Mouse (Mus musculus): ENCODE measurements around the gene Arhgap31. TPM values are rescaled to one million over a fixed set of nuclear protein-coding genes. Genes with fewer than 3 reads are reported as not detected.

The Arhgap31 gene
- 21.5 and 23.9 TPM in 2 replicates for polyA plus RNA-seq (2015; fragmentation: Nextera tagmentation; extraction: Ambion mirVana)

DNA sequence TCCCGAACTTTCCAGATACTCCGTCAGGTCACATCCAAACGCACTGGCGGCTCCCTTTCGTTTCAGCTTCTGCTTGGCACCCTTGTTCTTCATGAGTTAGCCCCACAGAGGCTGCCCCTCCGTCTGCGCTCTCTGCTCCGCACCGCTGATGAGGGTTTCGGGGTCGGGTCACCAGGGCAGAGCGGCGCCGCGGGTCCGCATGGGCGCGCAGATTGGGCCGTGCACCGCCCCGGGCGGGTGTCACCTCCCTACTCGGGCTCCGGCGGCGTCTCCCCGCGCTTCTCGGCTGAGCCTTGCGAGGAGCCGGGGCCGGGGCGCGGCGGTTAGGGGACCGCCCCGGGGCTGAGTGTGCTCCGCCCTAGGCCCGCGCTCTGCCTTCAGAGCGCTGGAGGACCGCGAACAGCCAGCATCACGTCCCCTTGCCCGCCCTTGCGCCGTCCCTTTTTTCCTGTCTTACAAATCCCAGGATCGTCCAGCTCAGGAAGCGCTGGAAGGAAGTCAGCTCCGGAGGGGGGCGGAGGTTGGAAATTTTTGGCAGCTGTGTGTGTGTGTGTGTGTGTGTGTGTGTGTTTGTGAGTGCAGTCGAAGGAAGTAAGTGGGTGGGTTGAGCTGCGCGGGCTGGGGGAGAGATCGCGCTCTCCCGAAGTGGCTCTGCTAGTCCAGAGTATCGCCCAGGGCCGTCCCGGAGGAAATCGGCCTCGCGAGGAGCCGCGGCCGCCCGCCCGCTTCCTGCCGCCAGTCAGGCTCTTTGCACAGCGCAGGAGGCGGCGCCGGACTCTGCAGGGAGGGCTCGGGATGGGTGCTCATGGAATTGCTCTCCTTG lies at the start of gene Arhgap31:
TSS of gene Arhgap31 (minus strand) at position 694 of the 823 bp plus-strand sequence.
- peak within 1 kb of the TSS; percentile 71 for H3K4me2 ChIP-seq (ENCODE audit: low read depth, low read length)
- peaks cover 16% of the 10 kb centered on the region for H3K4me1 ChIP-seq (replicated peaks; ENCODE audit: control insufficient read depth, insufficient read depth, low read length)
- ATAC-seq (ENCODE audit: low read depth): peak; percentile 94
- no peaks in the 10 kb centered on the region for H3K36me3 ChIP-seq (ENCODE audit: control insufficient read depth, insufficient read depth, low read length)
- H3K4me3 ChIP-seq (ENCODE audit: low read length): peak within 1 kb of the TSS; percentile 87
- H3K27ac ChIP-seq (ENCODE audit: low read length): peak within 1 kb of the TSS; percentile 99
- no peaks in the 10 kb centered on the region for H3K27me3 ChIP-seq (ENCODE audit: control insufficient read depth, insufficient read depth, low read depth, low read length)
- H3K9ac ChIP-seq (ENCODE audit: low read length): peak within 1 kb of the TSS; percentile 93
- H3K9me3 ChIP-seq (ENCODE audit: control insufficient read depth, low read length): no peaks in the 10 kb centered on the region
- under 1% methylated on average over 67 of the region's 74 CpGs for WGBS

DNA sequence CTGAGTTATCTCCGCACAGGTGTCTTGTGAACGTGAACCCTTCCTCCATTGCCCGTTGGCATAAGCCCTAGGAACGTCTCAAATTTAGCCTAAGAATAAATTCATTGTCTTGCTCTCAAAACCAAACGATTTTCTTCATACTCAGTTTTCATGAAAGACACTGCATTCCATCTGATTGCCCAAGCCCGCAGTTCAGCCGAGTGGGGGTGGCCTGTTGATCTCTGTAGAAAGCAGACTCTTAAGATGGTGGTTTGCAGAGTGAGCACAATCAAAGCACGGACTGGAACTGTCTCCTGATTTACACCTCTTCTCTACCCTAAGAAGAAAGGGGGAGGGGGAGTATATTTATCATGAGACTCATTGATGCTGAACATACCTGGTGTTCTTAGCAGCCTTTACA lies 49.3 kb upstream of the Arhgap31 start:
- Histone ChIP-seq H3K9me3 (ENCODE audit: control insufficient read depth, low read length) (no peaks in the 10 kb centered on the region), H3K27me3 (ENCODE audit: control insufficient read depth, insufficient read depth, low read depth, low read length) (no peaks in the 10 kb centered on the region), H3K4me2 (ENCODE audit: low read depth, low read length) (no peak overlapping the region), H3K36me3 (ENCODE audit: control insufficient read depth, insufficient read depth, low read length) (no peaks in the 10 kb centered on the region), H3K4me3 (ENCODE audit: low read length) (no peak overlapping the region), H3K9ac (ENCODE audit: low read length) (no peak overlapping the region), H3K27ac (ENCODE audit: low read length) (peak overlapping the region; percentile 58), H3K4me1 (replicated peaks; ENCODE audit: control insufficient read depth, insufficient read depth, low read length) (peaks cover 15% of the 10 kb centered on the region; the same call in 1 of the 2 replicates)
- WGBS: 65% methylated on average over 8 of the region's 8 CpGs
- peak; percentile 55 for ATAC-seq (ENCODE audit: low read depth)

- no peak overlapping the region for H3K4me2 ChIP-seq (ENCODE audit: low read depth, low read length)
- ATAC-seq (ENCODE audit: low read depth): peak; percentile 56
- WGBS: 75% methylated on average over 5 of the region's 5 CpGs
- H3K9me3 ChIP-seq (ENCODE audit: control insufficient read depth, low read length): no peaks in the 10 kb centered on the region
- no peak overlapping the region for H3K9ac ChIP-seq (ENCODE audit: low read length)
- H3K27me3 ChIP-seq (ENCODE audit: control insufficient read depth, insufficient read depth, low read depth, low read length): no peaks in the 10 kb centered on the region
- peak overlapping the region; percentile 58 for H3K27ac ChIP-seq (ENCODE audit: low read length)
- no peak overlapping the region for H3K4me3 ChIP-seq (ENCODE audit: low read length)
- no peaks in the 10 kb centered on the region for H3K36me3 ChIP-seq (ENCODE audit: control insufficient read depth, insufficient read depth, low read length)
- H3K4me1 ChIP-seq (replicated peaks; ENCODE audit: control insufficient read depth, insufficient read depth, low read length): peaks cover 15% of the 10 kb centered on the region
Observed at GRCm38 (mm10) chr16:38761972-38762371, 48.9 kb upstream of the Arhgap31 start.

- 75% methylated on average over 6 of the region's 6 CpGs for WGBS
- no peaks in the 10 kb centered on the region for H3K27me3 ChIP-seq (ENCODE audit: control insufficient read depth, insufficient read depth, low read depth, low read length)
- peaks cover 17% of the 10 kb centered on the region for H3K4me1 ChIP-seq (replicated peaks; ENCODE audit: control insufficient read depth, insufficient read depth, low read length)
- no peak overlapping the region for H3K27ac ChIP-seq (ENCODE audit: low read length)
- no peaks in the 10 kb centered on the region for H3K9me3 ChIP-seq (ENCODE audit: control insufficient read depth, low read length)
- no peaks in the 10 kb centered on the region for H3K36me3 ChIP-seq (ENCODE audit: control insufficient read depth, insufficient read depth, low read length)
- H3K9ac ChIP-seq (ENCODE audit: low read length): no peak overlapping the region
- no peak overlapping the region for H3K4me2 ChIP-seq (ENCODE audit: low read depth, low read length)
- no peak overlapping the region for H3K4me3 ChIP-seq (ENCODE audit: low read length)
- no peak for ATAC-seq (ENCODE audit: low read depth)
Observed at GRCm38 (mm10) chr16:38760834-38761375, 47.8 kb upstream of the Arhgap31 start.

DNA sequence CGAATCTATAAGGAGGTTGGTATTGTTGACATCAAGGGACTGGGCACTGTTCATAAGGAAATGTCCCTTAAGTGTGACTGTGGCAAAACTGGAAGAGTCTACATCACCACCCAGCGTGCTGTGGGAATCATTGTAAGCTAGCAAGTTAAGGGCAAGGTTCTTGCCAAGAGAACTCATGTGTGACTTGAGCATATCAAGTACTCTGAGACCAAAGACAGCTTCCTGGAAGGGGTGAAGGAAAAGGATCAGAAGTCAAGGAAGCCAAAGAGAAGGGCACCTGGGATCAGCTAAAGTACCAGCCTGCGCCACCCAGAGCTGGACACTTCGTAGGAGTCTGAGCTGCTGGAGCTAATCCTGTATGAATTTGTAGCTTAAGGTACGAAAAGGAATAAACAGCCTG lies 47.2 kb upstream of the Arhgap31 start:
- Histone ChIP-seq H3K4me1 (replicated peaks; ENCODE audit: control insufficient read depth, insufficient read depth, low read length) (peaks cover 22% of the 10 kb centered on the region), H3K4me2 (ENCODE audit: low read depth, low read length) (no peak overlapping the region), H3K36me3 (ENCODE audit: control insufficient read depth, insufficient read depth, low read length) (no peaks in the 10 kb centered on the region), H3K9me3 (ENCODE audit: control insufficient read depth, low read length) (no peaks in the 10 kb centered on the region), H3K27me3 (ENCODE audit: control insufficient read depth, insufficient read depth, low read depth, low read length) (no peaks in the 10 kb centered on the region), H3K4me3 (ENCODE audit: low read length) (no peak overlapping the region), H3K27ac (ENCODE audit: low read length) (no peak overlapping the region), H3K9ac (ENCODE audit: low read length) (no peak overlapping the region)
- WGBS: 93% methylated on average over 5 of the region's 5 CpGs
- no peak for ATAC-seq (ENCODE audit: low read depth)

- ATAC-seq (ENCODE audit: low read depth): no peak
- H3K27ac ChIP-seq (ENCODE audit: low read length): peak overlapping the region; percentile 45; the same call in 1 of the 2 replicates
- no peak overlapping the region for H3K4me2 ChIP-seq (ENCODE audit: low read depth, low read length)
- H3K4me3 ChIP-seq (ENCODE audit: low read length): no peak overlapping the region
- no peaks in the 10 kb centered on the region for H3K9me3 ChIP-seq (ENCODE audit: control insufficient read depth, low read length)
- peaks cover 4% of the 10 kb centered on the region for H3K36me3 ChIP-seq (ENCODE audit: control insufficient read depth, insufficient read depth, low read length)
- H3K9ac ChIP-seq (ENCODE audit: low read length): no peak overlapping the region
- no peaks in the 10 kb centered on the region for H3K27me3 ChIP-seq (ENCODE audit: control insufficient read depth, insufficient read depth, low read depth, low read length)
- 70% methylated on average over 12 of the region's 12 CpGs for WGBS
- peaks cover 22% of the 10 kb centered on the region for H3K4me1 ChIP-seq (replicated peaks; ENCODE audit: control insufficient read depth, insufficient read depth, low read length)
Observed at GRCm38 (mm10) chr16:38758104-38758861, 45.2 kb upstream of the Arhgap31 start.

GRCm38 (mm10) chr16:38757626-38758025 lies 44.6 kb upstream of the Arhgap31 start:
- Histone ChIP-seq H3K9ac (ENCODE audit: low read length) (no peak overlapping the region), H3K4me3 (ENCODE audit: low read length) (no peak overlapping the region), H3K36me3 (ENCODE audit: control insufficient read depth, insufficient read depth, low read length) (peaks cover 4% of the 10 kb centered on the region), H3K27ac (ENCODE audit: low read length) (peak overlapping the region; percentile 45; the same call in 1 of the 2 replicates), H3K27me3 (ENCODE audit: control insufficient read depth, insufficient read depth, low read depth, low read length) (no peaks in the 10 kb centered on the region), H3K9me3 (ENCODE audit: control insufficient read depth, low read length) (no peaks in the 10 kb centered on the region), H3K4me2 (ENCODE audit: low read depth, low read length) (no peak overlapping the region), H3K4me1 (replicated peaks; ENCODE audit: control insufficient read depth, insufficient read depth, low read length) (peaks cover 16% of the 10 kb centered on the region)
- ATAC-seq (ENCODE audit: low read depth): no peak
- 95% methylated on average over 19 of the region's 19 CpGs for WGBS

DNA sequence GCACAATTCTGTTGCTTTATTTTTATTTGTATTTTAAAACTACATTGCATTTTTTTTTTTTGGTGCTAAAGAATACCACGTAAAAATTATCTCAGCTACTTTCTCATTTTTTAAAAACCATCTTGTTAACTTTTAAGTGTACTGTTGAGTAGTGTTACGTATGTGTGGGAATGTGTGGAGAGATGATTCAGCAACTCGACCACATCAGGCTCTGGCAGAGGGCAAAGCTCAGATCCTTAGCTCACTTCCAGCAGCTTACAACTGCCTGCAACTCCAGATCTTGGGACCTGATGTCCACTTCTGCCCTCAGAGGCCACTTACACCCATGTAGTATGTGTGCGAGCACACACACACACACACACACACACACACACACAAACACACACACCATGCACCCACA lies 43.5 kb upstream of the Arhgap31 start:
- WGBS: 36% methylated on average over 4 of the region's 4 CpGs

DNA sequence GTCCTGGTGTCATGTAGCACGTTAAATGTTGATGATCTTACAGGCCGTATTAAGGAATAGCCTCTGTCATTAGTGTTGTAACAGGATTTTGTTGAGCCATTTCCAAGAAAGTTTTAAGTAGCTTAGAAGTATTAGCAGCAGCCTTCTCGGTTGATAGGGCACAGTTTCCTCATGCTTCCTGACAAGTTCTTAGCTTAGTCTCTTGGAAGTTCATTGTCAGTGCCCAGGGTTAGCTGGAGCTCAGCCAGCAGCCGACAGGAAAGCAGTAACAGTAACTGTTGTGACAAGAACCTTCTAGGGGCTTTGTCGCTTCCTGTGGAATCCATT lies 43.1 kb upstream of the Arhgap31 start:
- peak; percentile 70 for ATAC-seq (ENCODE audit: low read depth)
- WGBS: 13% methylated on average over 5 of the region's 5 CpGs

More for the DNA sequence above, 43.5 kb upstream of the Arhgap31 start:
- H3K4me2 ChIP-seq (ENCODE audit: low read depth, low read length): no peak overlapping the region
- H3K4me1 ChIP-seq (replicated peaks; ENCODE audit: control insufficient read depth, insufficient read depth, low read length): peaks cover 15% of the 10 kb centered on the region
- H3K4me3 ChIP-seq (ENCODE audit: low read length): no peak overlapping the region
- no peak overlapping the region for H3K9ac ChIP-seq (ENCODE audit: low read length)
- H3K27me3 ChIP-seq (ENCODE audit: control insufficient read depth, insufficient read depth, low read depth, low read length): no peaks in the 10 kb centered on the region
- H3K36me3 ChIP-seq (ENCODE audit: control insufficient read depth, insufficient read depth, low read length): peaks cover 4% of the 10 kb centered on the region
- peak overlapping the region; percentile 40 for H3K27ac ChIP-seq (ENCODE audit: low read length)
- ATAC-seq (ENCODE audit: low read depth): no peak
- H3K9me3 ChIP-seq (ENCODE audit: control insufficient read depth, low read length): no peaks in the 10 kb centered on the region

More for the DNA sequence above, 43.1 kb upstream of the Arhgap31 start:
- Histone ChIP-seq H3K27me3 (ENCODE audit: control insufficient read depth, insufficient read depth, low read depth, low read length) (no peaks in the 10 kb centered on the region), H3K4me3 (ENCODE audit: low read length) (no peak overlapping the region), H3K36me3 (ENCODE audit: control insufficient read depth, insufficient read depth, low read length) (peaks cover 4% of the 10 kb centered on the region), H3K9me3 (ENCODE audit: control insufficient read depth, low read length) (no peaks in the 10 kb centered on the region), H3K9ac (ENCODE audit: low read length) (no peak overlapping the region), H3K4me2 (ENCODE audit: low read depth, low read length) (no peak overlapping the region), H3K27ac (ENCODE audit: low read length) (peak overlapping the region; percentile 40), H3K4me1 (replicated peaks; ENCODE audit: control insufficient read depth, insufficient read depth, low read length) (peaks cover 14% of the 10 kb centered on the region)
